Mouse (Mus musculus): ENCODE data around the gene Bbs9.

Gene Bbs9

DNA sequence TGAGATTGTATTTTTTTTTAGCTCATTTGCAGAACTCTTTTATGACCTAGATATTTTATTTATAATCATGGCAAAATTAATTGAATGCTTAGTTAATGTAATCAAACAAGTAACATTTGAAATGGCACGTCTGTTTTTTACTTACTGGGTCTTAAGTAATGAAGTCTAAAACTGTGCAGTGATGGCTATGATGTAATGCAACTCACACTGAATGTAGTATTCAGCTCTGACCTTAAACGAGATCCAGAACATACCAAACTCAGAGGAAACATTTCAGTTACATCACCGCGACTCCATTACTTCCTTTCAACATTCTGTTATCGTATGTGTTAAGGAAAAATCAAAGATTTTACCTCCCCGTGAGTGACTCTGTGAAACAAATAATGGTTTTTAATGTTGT, 262.4 kb downstream of the Bbs9 start:
- DNase-seq (ENCODE audit: low read depth in 2 of 2, low spot score in 2 of 2) = no peak

DNA sequence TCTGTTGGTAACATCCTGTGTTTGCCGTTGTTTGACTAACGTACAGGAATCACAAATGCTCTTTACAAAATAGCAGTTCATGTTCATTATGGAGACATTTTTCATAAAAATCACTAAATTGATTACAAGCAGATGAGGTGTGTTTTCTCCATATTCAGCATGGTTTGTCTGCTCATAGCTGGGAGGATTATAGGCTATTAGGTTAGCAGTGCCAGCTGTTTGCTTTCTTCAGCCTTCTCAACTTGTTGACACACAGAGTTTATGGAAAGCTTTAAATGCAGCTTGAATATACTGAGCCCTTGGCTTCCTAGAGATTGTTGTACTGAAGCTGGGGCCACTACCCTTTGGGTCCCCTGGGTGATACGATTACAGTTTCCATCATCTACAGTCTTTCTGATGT, 263.3 kb downstream of the Bbs9 start:
- DNase-seq (ENCODE audit: low read depth in 2 of 2, low spot score in 2 of 2) = no peak

DNA sequence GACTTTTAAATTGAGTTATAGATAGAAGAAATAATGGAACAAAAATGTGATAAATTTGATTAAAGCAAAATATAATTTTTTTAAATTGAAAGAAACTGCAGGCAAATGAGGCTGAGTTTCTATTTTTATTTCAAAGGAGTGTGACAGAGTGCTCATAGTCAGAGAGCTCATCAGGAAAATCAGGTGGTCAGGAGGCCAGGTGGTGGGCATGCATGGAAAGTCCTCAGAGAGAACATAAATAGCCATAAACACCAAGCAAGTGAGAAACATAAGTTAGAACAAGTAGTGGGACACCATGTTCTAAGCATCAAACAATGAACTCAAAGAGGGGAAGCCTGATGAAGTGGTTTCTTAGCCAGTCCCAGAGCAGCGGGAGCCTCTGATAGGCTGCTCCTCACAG, 266.5 kb downstream of the Bbs9 start:
- no peak for DNase-seq (ENCODE audit: low read depth in 2 of 2, low spot score in 2 of 2)

DNA sequence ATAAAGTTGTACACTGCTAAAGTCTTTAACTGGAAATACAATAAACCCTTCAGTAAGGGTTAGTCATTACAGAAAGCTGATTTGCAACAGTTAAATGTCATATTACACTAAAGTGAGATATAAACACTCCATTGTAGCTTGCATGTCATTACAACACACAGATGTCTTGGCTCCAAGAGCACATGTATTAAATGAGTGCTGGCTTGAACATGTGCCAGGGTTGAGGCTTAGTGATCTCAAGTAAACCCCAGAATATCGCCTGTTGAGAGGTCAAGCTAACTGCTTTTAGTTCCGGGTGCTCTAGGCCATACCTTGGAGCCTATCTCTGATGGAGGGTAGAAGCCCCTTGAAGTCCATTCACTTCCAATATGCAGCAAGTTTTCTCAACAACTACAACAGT, 273.1 kb downstream of the Bbs9 start:
- no peak for DNase-seq (ENCODE audit: low read depth in 2 of 2, low spot score in 2 of 2)

DNA sequence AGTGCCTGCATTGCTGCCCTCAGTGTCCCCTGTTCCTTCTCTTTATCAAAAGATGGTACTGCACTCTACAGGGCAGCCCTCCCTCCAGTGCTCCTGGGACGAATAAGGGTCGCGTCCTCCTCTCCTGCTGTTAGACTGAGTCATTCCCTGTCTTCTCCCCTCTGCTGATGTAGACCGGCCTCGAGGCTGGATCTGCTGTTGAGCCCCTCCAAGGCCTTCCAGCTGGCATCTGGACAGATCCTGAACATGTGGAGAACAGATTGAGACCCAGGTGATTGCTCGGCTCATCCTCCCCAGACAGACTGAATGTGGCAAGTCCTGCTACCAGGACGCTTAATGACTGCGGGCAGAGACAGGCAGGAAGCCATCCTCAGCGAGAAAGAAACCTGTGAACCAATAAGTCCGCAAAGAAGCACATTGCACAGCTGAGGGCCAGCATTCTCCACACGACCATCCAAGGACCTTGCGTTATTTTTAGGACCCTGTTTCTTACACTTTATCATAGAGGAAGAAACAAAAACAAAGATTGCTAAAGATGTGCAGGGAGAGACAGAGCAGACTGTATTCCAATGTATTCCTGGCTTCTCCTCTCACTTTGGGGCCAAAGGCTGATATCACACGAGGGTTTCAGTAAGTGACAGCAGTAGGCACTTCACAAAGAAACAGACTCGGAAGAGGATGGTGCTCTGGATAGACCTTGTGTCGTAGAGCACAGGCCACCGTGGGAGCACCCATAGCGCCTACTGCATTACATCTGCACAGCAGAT, 275.4 kb downstream of the Bbs9 start:
- no peak for DNase-seq (ENCODE audit: low read depth in 2 of 2, low spot score in 2 of 2)

DNA sequence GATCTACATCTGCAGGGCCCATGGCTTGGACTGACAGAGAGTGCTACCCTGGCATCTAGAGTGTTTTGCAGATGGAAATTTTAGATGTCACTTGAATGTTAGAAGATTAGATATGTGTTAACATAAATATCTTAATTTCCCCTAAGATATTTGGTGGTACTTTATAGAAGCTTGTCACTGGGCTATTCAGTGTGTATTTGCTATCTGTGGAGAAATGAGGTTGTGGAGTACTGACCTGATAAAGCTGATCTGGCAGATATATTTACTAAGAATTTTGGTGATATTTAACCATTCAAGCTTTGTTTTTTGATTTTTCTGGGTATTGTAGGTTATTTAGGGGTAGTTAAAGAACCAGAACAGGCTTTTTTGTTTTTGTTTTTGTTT, 276.0 kb downstream of the Bbs9 start:
- DNase-seq (ENCODE audit: low read depth in 2 of 2, low spot score in 2 of 2) = no peak

DNA sequence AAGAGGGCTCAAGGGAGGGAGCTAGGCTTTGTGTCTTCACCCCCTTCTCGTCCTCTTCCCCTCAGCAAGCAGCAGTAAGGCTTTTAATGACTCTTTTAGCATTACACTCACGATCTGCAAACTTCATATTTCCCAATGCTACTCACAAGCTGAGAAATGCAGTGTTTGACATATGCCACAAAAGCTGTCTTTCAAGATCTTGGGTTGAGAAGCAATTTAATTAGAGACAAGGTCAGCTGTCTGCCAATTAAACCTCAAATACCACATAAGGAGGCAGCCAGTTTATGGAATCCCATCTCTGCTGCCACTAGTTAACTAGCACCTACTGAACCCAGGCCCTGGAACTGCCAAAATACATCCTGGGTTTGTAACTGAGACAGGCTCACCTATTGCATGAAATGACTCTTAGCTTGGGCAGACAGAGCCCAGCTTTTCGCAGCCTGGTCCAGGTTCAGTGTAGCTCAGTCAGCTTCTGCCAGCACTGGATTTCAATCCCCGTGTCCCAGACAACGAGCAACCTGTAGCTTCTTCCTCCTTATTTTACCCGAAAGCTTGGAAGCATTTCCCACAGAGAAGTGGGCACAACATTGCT, 278.7 kb downstream of the Bbs9 start:
- DNase-seq (ENCODE audit: low read depth in 2 of 2, low spot score in 2 of 2) = no peak

DNA sequence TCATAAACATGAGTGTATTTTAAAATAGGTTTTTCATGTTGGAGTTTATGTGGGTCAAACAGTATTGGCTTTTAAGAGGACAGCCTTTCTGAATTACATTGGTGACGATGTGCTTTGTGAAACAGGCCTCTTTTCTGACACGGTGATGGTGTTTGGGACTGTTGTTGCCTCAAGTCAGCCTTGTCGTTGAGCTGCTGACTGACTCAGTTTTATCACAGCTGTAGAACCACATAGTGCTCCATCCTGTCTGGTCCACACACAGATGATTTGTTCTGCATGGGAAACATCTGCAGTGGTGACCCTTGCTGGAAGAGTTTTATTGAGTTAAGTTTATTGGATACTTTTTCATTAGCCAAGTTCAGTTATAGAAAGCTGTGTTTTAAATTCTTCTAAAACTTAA, 283.0 kb downstream of the Bbs9 start:
- no peak for DNase-seq (ENCODE audit: low read depth in 2 of 2, low spot score in 2 of 2)

DNA sequence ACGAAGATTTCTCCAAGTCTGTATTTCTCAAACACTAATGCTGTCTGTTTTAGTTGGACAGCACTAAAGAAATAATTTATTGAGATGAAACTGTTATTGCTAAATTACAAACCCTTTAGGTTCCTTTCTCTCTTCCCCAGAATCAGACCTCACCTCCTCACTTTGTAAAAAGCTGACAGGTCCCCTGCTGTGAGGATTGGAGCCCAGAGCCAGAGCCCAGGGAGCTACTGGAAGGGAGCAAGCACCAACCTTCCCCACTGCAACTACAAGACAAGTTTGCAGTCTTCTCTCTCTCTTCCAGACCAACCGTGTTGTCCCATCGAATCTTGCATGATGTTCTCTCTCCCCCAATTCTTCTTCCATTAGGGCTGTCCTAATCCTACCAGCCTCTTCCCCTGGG, 283.7 kb downstream of the Bbs9 start:
- no peak for DNase-seq (ENCODE audit: low read depth in 2 of 2, low spot score in 2 of 2)

DNA sequence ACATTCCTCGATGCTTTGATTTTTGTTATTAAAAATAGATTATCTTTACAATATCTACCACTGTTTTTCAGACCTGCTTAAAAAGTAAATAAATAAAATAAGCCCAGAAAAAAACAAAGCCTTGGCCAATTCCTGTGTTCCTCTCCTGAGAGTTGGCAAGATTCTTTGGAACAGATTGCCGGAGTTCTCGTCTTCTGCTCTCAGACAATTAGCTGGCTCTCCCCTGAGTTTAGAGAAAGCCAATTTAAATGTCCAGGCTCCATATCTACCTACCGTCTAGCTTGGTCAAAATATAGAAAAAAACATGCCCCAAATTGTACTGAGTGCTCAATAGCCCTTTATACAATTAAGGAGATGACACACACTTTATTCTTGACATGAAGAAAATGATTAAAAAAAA, 284.9 kb downstream of the Bbs9 start:
- no peak for DNase-seq (ENCODE audit: low read depth in 2 of 2, low spot score in 2 of 2)

DNA sequence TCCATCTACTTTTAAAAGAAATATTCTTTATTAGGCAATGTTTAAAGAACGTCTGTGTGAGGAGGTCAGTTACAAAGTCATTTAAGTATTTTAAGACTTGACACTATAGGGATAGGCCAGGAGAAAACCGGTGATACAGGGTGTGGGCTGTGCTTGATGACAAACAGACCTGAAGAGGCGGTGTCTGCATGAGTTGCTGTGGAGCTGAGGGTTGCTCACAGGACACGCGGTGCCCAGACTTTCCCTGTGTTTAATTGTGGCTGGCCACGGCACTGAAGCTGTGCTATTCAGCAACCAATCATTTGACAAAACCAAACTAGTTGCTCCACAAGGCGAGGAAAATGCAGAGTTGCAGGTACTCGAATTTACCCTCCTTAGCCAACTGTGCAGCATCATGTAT, 286.0 kb downstream of the Bbs9 start:
- no peak for DNase-seq (ENCODE audit: low read depth in 2 of 2, low spot score in 2 of 2)

DNA sequence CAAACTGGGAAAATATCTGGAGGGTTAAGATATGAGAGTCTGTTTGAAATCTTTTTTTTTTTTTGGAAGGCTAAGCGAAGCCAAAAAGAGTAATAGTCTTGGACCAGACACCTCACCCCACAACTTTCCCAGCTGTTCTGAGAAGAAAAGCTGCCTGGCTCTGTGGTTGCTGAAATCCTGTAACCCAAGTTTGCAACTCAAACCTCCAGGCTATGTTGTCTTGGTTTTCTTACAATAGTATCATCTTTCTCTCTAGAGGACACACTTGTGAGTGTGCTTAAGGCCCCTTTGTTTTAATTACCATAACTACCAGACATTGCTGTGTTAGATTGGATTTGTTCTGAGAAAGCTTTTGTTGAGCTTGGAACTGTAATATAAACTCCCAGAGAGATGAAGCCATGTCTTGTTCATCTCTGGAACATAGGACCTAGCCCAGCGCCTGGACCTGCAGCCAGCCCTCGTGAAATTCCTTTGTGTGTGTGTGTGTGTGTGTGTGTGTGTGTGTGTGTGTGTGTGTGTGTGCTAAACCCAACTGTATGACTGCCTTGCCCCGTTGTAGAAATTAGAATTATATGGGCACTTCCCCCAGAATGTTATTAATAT, 290.2 kb downstream of the Bbs9 start:
- no peak for DNase-seq (ENCODE audit: low read depth in 2 of 2, low spot score in 2 of 2)

DNA sequence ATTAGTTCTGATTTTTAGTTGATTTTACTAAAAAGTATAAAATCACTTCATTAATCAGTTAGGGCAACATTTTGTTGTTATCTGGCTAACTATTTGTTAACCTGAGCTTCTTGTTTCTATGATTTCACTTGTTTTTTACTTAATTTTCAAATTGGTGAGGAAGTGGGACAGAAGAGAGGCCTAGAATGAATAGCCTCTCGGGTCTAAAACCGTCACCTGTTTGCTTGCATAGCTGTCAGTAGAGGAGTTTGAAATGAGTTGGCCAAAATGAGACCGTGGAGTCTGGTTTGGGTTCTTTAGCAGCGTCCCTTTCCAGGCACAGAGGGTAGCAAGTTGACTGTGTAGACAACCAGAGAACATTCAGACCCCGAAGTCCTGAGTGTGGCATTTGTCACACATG, 291.6 kb downstream of the Bbs9 start:
- no peak for DNase-seq (ENCODE audit: low read depth in 2 of 2, low spot score in 2 of 2)

DNA sequence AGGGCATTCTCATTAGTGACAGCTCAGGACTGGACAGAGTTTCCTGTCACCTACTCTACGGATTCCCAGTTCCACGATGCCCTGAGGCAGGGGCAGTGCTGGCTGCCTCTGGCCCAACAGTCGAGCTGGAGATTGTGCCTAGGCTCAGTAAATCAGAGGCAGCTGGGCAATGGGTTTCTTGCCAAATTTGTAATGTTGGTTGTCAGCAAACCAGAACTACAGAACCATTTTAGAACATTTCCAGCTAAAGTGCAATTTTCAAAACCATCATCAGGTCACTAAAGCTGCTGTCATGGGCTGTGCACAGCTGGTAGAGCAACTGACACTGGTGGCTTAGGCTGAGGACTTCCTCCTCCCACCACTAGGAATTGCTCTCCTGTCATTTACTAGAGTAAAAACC, 292.3 kb downstream of the Bbs9 start:
- DNase-seq (ENCODE audit: low read depth in 2 of 2, low spot score in 2 of 2) = no peak

DNA sequence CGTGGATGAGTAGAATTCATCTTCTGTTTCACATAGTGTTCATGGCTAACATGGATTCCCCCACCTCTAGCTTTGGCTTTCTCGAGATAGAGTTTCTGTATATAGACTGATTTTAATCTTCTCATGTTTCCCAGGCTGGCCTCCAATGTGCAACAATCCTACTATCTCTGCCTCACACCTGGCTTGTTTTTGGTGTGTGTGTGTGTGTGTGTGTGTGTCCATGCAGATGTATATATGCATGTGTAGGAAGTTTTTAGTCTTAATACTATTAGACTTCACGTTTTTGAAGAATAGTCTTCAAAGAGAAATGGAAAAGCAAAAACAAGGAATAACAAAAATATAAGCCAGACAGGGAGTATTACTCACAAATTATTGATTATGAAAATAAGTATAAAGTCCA, 296.3 kb downstream of the Bbs9 start:
- DNase-seq (ENCODE audit: low read depth in 2 of 2, low spot score in 2 of 2) = no peak

DNA sequence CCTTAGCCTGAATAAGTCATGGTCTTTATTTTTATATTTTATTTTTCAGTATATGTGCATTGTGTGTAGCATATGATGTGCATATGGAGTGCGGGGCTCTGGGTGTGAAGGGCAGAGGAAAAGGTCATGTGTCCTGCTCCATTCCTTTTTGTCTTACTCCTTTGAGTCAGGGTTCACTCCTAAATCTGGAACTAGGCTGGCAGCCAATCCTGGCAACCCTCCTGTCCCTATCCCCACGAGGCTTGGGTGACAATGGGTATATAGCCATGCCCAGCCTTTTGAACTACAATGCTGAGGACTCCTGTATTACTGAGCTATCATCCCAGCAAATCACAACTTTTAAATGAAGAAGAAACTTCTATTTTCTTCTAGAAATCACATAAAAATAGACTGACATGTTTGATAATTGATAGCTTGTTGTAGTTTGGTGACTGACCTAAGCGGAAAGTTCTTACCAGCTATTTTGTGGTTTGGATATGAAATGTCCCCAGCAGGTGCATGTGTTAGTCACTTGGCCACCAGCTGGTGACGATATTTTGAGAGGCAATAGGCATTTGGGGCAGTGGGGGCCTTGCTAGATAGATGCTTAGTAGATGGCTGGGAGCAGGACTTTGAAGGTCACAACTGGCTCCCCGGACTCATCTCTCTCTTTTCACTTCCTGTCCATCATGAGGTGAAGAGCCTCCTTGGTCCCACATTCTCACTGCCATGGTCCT, 300.9 kb downstream of the Bbs9 start:
- no peak for DNase-seq (ENCODE audit: low read depth in 2 of 2, low spot score in 2 of 2)

DNA sequence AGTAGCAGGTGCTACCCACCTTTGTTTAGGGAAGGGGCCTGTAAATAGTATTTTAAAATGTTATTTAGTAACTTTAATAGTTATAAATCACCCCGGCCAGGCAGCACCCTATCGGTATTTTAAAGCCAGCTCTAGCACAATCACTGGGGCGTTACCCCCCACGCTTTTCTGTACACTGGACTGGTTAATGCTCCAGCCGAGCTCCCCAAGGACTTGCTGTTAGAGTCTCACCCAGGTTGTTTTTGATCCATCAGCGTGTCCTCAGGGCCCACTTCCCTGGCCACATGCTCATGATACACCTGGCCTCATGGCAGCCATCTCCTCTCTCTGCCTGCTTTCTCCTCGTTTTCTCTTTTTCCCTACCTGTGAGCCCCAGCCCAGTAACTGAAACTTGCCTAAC, 301.9 kb downstream of the Bbs9 start:
- no peak for DNase-seq (ENCODE audit: low read depth in 2 of 2, low spot score in 2 of 2)

DNA sequence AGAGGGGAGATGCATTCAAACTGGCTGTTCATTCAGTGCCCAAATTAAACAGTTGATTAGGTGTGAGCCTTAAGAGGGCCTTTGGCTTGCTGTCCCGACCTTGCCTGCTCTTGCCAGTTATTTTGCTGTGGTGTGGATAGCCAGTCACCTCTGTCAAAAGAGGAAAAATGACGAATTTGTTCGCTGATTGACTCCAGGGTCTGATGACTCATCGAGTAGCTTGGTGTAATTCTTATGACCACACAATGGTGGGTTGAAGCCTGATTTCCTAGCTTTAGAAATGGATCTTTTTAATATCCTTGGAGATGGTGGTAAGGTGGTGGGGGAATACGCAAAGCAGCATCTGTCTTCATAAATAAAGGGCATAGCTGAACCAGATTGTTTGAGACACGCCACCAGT, 304.1 kb downstream of the Bbs9 start:
- no peak for DNase-seq (ENCODE audit: low read depth in 2 of 2, low spot score in 2 of 2)

DNA sequence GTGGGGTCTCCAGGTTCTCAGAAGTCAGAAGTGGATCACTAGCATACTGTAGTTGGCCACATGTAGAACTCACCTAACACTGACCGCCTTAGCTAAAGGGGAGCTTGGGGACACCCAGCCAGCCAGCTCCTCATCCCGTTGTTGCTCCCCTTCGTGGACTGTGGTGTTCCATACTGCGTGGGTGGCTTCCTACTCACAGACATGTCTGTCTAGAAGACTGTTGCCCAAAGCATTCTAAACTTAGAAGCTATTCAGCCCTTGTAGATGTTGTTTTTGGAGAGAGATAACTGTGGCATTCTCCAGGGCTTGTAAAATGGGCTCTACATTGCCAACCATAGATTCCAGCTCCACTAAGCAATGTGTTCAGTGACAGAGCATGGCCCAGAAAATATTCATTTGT, 310.5 kb downstream of the Bbs9 start:
- no peak for DNase-seq (ENCODE audit: low read depth in 2 of 2, low spot score in 2 of 2)

DNA sequence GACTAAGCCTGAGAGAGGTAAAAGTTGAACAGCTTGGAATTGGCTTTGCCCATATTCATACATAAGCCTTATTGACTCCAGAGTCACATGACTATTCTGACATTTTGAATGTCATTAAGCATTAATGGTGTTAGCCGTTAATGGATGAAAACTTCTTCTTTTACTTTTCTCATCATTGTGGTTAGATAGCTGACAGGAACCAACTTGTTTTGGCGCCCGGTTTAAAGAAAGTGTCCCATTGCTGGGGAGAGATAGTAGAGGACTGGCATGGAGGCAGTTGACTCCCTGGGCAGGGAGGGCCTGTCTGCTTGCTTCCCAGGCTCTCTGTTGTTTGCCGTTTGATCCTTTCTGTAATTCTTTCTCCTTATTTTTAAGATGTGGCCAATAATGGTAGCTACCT, 312.9 kb downstream of the Bbs9 start:
- no peak for DNase-seq (ENCODE audit: low read depth in 2 of 2, low spot score in 2 of 2)

DNA sequence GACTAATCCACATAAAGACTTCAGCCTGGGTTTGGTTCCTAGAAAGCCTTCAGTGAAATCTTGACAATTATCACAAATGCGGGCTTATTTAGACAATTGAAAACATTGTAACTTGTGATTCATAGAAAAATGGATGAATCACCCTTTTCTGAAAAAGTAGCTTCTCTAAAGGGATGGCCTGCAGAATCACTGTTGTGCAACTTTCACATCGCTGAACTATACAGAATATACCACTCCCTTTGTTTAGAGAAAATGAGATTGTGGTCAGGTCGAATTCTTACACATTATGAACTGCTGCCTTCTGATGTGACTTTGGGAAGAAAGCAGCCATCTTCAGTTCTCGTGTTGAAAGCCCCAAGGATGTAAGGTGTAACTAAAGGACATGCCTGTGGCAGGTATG, 313.3 kb downstream of the Bbs9 start:
- DNase-seq (ENCODE audit: low read depth in 2 of 2, low spot score in 2 of 2) = no peak

Measured in CD8-positive naive resting alpha-beta T cell, adult 2 months (primary cell).